Mouse (Mus musculus) adrenal gland, adult 8-10 months (tissue): ENCODE measurements around the gene Coq10a. TPM values are rescaled to one million over a fixed set of nuclear protein-coding genes. Genes with fewer than 3 reads are reported as not detected.
"Not testable (repeated sequence)": the region's sequence is repeated elsewhere in the genome, so short reads cannot be mapped to it uniquely, and the experiment has no call there.

Experiments used
- DNase-seq: peaks from one replicate; pipeline ENCODE4 v3.0.0; 2022
- microRNA-seq, 2 experiments: library from miRNA; unstranded; fragments of <30 nt; microRNA quantifications; one replicate each; pipeline ENCODE4 v1.2.0; 2022
- total RNA-seq, 4 experiments: library from RNA; stranded (reverse); gene quantifications; 2 replicates each; pipeline ENCODE4 v1.2.4; 2022

Coq10a gene
- total RNA-seq, 4 experiments from 2014 or later: 72.2 to 114 (median 86.6) TPM

GRCm38 (mm10) chr10:128343436-128343835, 25.4 kb downstream of the Coq10a start:
- no peak for DNase-seq

GRCm38 (mm10) chr10:128340257-128340656, 28.5 kb downstream of the Coq10a start:
- no peak for DNase-seq

GRCm38 (mm10) chr10:128338948-128339347, 29.8 kb downstream of the Coq10a start:
- no peak for DNase-seq

GRCm38 (mm10) chr10:128338415-128338814, 30.4 kb downstream of the Coq10a start:
- DNase-seq: no peak

- DNase-seq: peak; percentile 95
Measured at GRCm38 (mm10) chr10:128337306-128338181, 31.3 kb downstream of the Coq10a start, which contains the start of gene Cs. Cs (plus strand) TSS chr10:128337734.

GRCm38 (mm10) chr10:128336597-128336996, 32.2 kb downstream of the Coq10a start:
- DNase-seq: no peak

GRCm38 (mm10) chr10:128336195-128336594, 32.6 kb downstream of the Coq10a start:
- DNase-seq: no peak

GRCm38 (mm10) chr10:128335582-128335981, 33.2 kb downstream of the Coq10a start:
- DNase-seq: peak; percentile 48

GRCm38 (mm10) chr10:128332358-128333249, 36.2 kb downstream of the Coq10a start:
- DNase-seq: not testable (repeated sequence)

- DNase-seq: no peak
Measured at GRCm38 (mm10) chr10:128327610-128328009, 41.2 kb downstream of the Coq10a start.

- no peak for DNase-seq
Measured at GRCm38 (mm10) chr10:128326825-128327224, 42.0 kb downstream of the Coq10a start.

- no peak for DNase-seq
Measured at GRCm38 (mm10) chr10:128323516-128323915, 45.3 kb downstream of the Coq10a start.

- peak; percentile 77 for DNase-seq
Measured at GRCm38 (mm10) chr10:128322141-128323108, 46.4 kb downstream of the Coq10a start, which contains the start of gene Cnpy2. Cnpy2 (plus strand) TSS chr10:128322459.

GRCm38 (mm10) chr10:128321641-128322040, 47.2 kb downstream of the Coq10a start:
- DNase-seq: no peak

GRCm38 (mm10) chr10:128315578-128315977, 53.2 kb downstream of the Coq10a start:
- no peak for DNase-seq

Small RNA genes within 50 kb of the gene (microRNA-seq; reads per million reads assigned to microRNA genes)
- gene Gm25361 (0 reads per million in 2 experiments), gene Gm26308 (0 reads per million in 2 experiments), gene Mir6914 (0 to 0.34 reads per million in 2 experiments), gene Mir6915 (0.53 to 1.0 reads per million in 2 experiments)

Other genes starting within 250 kb of the Coq10a start
- gene Rbms2, start 188.7 kb downstream of the Coq10a start, total RNA-seq: 100 to 1,000 TPM in 2 of 4 experiments, 10 to 100 TPM in 2; 83.6 to 110 (median 99.3) TPM
- 1 to 10 TPM; 2.5 to 4.2 (median 3.5) TPM for gene Gls2, start 174.5 kb downstream of the Coq10a start, total RNA-seq
- gene Spryd4, start 157.2 kb downstream of the Coq10a start, total RNA-seq: 10 to 100 TPM; 15.3 to 17.3 (median 16.9) TPM
- not detected for gene Mip, start 143.2 kb downstream of the Coq10a start, total RNA-seq
- gene Timeless, start 136.9 kb downstream of the Coq10a start, total RNA-seq: 10 to 100 TPM in 2 of 4 experiments, 1 to 10 TPM in 2; 8.0 to 14.4 (median 11.1) TPM
- gene Apon, start 114.9 kb downstream of the Coq10a start, total RNA-seq: under 1 TPM in 1 of 4 experiments, not detected in 3; 0.56 TPM
- gene Apof, start 100.3 kb downstream of the Coq10a start, total RNA-seq: 10 to 100 TPM in 2 of 4 experiments, 1 to 10 TPM in 2; 1.6 to 14.7 (median 6.9) TPM
- 10 to 100 TPM; 46.9 to 69.7 (median 57.7) TPM for gene Stat2, start 98.4 kb downstream of the Coq10a start, total RNA-seq
- gene Il23a, start 70.2 kb downstream of the Coq10a start, total RNA-seq: under 1 TPM in 2 of 4 experiments, not detected in 2; 0.22 to 0.28 TPM
- gene Pan2, start 65.7 kb downstream of the Coq10a start, total RNA-seq: 10 to 100 TPM; 17.5 to 35.4 (median 24.2) TPM
- gene Cnpy2, start 46.5 kb downstream of the Coq10a start, total RNA-seq: 100 to 1,000 TPM; 172 to 202 (median 177) TPM
- 100 to 1,000 TPM; 197 to 297 (median 255) TPM for gene Cs, start 31.3 kb downstream of the Coq10a start, total RNA-seq
- gene Ankrd52, start 8.1 kb upstream of the Coq10a start, total RNA-seq: 10 to 100 TPM; 53.7 to 90.5 (median 68.1) TPM
- under 1 TPM in 2 of 4 experiments, not detected in 2; 0.24 to 0.40 TPM for gene Slc39a5, start 32.2 kb upstream of the Coq10a start, total RNA-seq
- gene Nabp2, start 42.5 kb upstream of the Coq10a start, total RNA-seq: 10 to 100 TPM; 76.6 to 93.8 (median 86.8) TPM
- 10 to 100 TPM; 39.1 to 55.4 (median 50.8) TPM for gene Rnf41, start 42.7 kb upstream of the Coq10a start, total RNA-seq
- gene Smarcc2, start 90.3 kb upstream of the Coq10a start, total RNA-seq: 100 to 1,000 TPM; 103 to 155 (median 127) TPM
- gene Myl6, start 125.1 kb upstream of the Coq10a start, total RNA-seq: 100 to 1,000 TPM; 760 to 841 (median 820) TPM
- gene Myl6b, start 129.7 kb upstream of the Coq10a start, total RNA-seq: 10 to 100 TPM in 2 of 4 experiments, 1 to 10 TPM in 2; 4.8 to 11.6 (median 7.9) TPM
- 10 to 100 TPM; 22.8 to 44.9 (median 33.2) TPM for gene Esyt1, start 156.9 kb upstream of the Coq10a start, total RNA-seq
- gene Zc3h10, start 178.8 kb upstream of the Coq10a start, total RNA-seq: 10 to 100 TPM; 12.9 to 15.0 (median 13.6) TPM
- 1,000 to 10,000 TPM; 2,263 to 2,673 (median 2,524) TPM for gene Rpl41, start 180.3 kb upstream of the Coq10a start, total RNA-seq
- 10 to 100 TPM; 67.4 to 77.6 (median 70.5) TPM for gene Pa2g4, start 197.0 kb upstream of the Coq10a start, total RNA-seq
- gene Erbb3, start 220.7 kb upstream of the Coq10a start, total RNA-seq: 1 to 10 TPM; 2.5 to 5.8 (median 4.6) TPM